Mouse (Mus musculus): ENCODE measurements around the gene Mdfic.

Gene Mdfic

GRCm38 (mm10) chr6:15742591-15743149 lies 22.2 kb downstream of the Mdfic start:
- no peak for DNase-seq (ENCODE audit: low spot score)

GRCm38 (mm10) chr6:15743291-15743792 lies 22.9 kb downstream of the Mdfic start:
- no peak for DNase-seq (ENCODE audit: low spot score)

- no peak for DNase-seq (ENCODE audit: low spot score)
Measured at GRCm38 (mm10) chr6:15743793-15744192, 23.3 kb downstream of the Mdfic start.

- DNase-seq (ENCODE audit: low spot score): no peak
Measured at GRCm38 (mm10) chr6:15745313-15745712, 24.9 kb downstream of the Mdfic start.

- DNase-seq (ENCODE audit: low spot score): no peak
Measured at GRCm38 (mm10) chr6:15745891-15746290, 25.4 kb downstream of the Mdfic start.

- no peak for DNase-seq (ENCODE audit: low spot score)
Measured at GRCm38 (mm10) chr6:15747396-15748155, 27.1 kb downstream of the Mdfic start.

- no peak for DNase-seq (ENCODE audit: low spot score)
Measured at GRCm38 (mm10) chr6:15748236-15748635, 27.8 kb downstream of the Mdfic start.

GRCm38 (mm10) chr6:15748943-15749342 lies 28.5 kb downstream of the Mdfic start:
- DNase-seq (ENCODE audit: low spot score): no peak

GRCm38 (mm10) chr6:15750101-15750500 lies 29.6 kb downstream of the Mdfic start:
- DNase-seq (ENCODE audit: low spot score): no peak

GRCm38 (mm10) chr6:15751375-15751774 lies 30.9 kb downstream of the Mdfic start:
- DNase-seq (ENCODE audit: low spot score): no peak

- DNase-seq (ENCODE audit: low spot score): no peak
Measured at GRCm38 (mm10) chr6:15752160-15752559, 31.7 kb downstream of the Mdfic start.

- no peak for DNase-seq (ENCODE audit: low spot score)
Measured at GRCm38 (mm10) chr6:15753208-15753607, 32.7 kb downstream of the Mdfic start.

- DNase-seq (ENCODE audit: low spot score): no peak
Measured at GRCm38 (mm10) chr6:15758394-15758793, 37.9 kb downstream of the Mdfic start.

- no peak for DNase-seq (ENCODE audit: low spot score)
Measured at GRCm38 (mm10) chr6:15760750-15761149, 40.3 kb downstream of the Mdfic start.

- DNase-seq (ENCODE audit: low spot score): no peak
Measured at GRCm38 (mm10) chr6:15764039-15764438, 43.6 kb downstream of the Mdfic start.

- DNase-seq (ENCODE audit: low spot score): no peak
Measured at GRCm38 (mm10) chr6:15767460-15767859, 47.0 kb downstream of the Mdfic start.

GRCm38 (mm10) chr6:15770128-15770527 lies 49.7 kb downstream of the Mdfic start:
- DNase-seq (ENCODE audit: low spot score): no peak

- no peak for DNase-seq (ENCODE audit: low spot score)
Measured at GRCm38 (mm10) chr6:15777070-15777469, 56.6 kb downstream of the Mdfic start.

- DNase-seq (ENCODE audit: low spot score): no peak
Measured at GRCm38 (mm10) chr6:15780127-15780526, 59.7 kb downstream of the Mdfic start.

GRCm38 (mm10) chr6:15780688-15781087 lies 60.2 kb downstream of the Mdfic start:
- DNase-seq (ENCODE audit: low spot score): no peak

- peak; percentile 24 for DNase-seq (ENCODE audit: low spot score)
Measured at GRCm38 (mm10) chr6:15789523-15790500, 69.4 kb downstream of the Mdfic start.

Data from testis, postnatal 14 days (tissue).